Mouse (Mus musculus) heart, embryonic 11.5 days (tissue): ENCODE data around the gene Mindy1. TPM values are rescaled to one million over a fixed set of nuclear protein-coding genes. Genes with fewer than 3 reads are reported as not detected.

ENCODE experiments used
- ATAC-seq: fragments of 200-750 bp; cut with Nextera tagmentation; replicated peaks from 2 replicates; pipeline ENCODE4 v1.8.0; 2017; ENCODE audit warnings: moderate library complexity; ENCODE audit not compliant: insufficient number of reproducible peaks, low FRiP score, low TSS enrichment
- H3K27ac ChIP-seq: fragments of 300-500 bp; sonication (generic); 2 replicates; pipeline ENCODE4 v1.5.1; 2014; ENCODE audit warnings: mild to moderate bottlenecking, low read depth, low read length
- H3K27me3 ChIP-seq: fragments of 300-500 bp; sonication (generic); 2 replicates; pipeline ENCODE4 v1.6.1; 2014; ENCODE audit warnings: mild to moderate bottlenecking, low read length, mixed read lengths; ENCODE audit not compliant: control insufficient read depth, insufficient read depth
- H3K36me3 ChIP-seq: fragments of 300-500 bp; sonication (generic); 2 replicates; pipeline ENCODE4 v1.6.1; 2014; ENCODE audit warnings: mild to moderate bottlenecking, low read length, moderate library complexity, mixed read lengths; ENCODE audit not compliant: control insufficient read depth, insufficient read depth
- H3K4me1 ChIP-seq: fragments of 300-500 bp; sonication (generic); 2 replicates; pipeline ENCODE4 v1.6.1; 2014; ENCODE audit warnings: low read length; ENCODE audit not compliant: control insufficient read depth, insufficient read depth
- H3K4me2 ChIP-seq: fragments of 300-500 bp; sonication (generic); 2 replicates; pipeline ENCODE4 v1.6.1; 2014; ENCODE audit warnings: mild to moderate bottlenecking, moderate library complexity
- H3K4me3 ChIP-seq: fragments of 300-500 bp; sonication (generic); 2 replicates; pipeline ENCODE4 v1.5.1; 2014; ENCODE audit warnings: low read depth, low read length
- H3K9ac ChIP-seq: fragments of 300-500 bp; sonication (generic); 2 replicates; pipeline ENCODE4 v1.6.1; 2014; ENCODE audit warnings: mild to moderate bottlenecking, low read depth, low read length, moderate library complexity
- H3K9me3 ChIP-seq: fragments of 300-500 bp; sonication (generic); replicated peaks from 2 replicates; pipeline ENCODE4 v1.6.1; 2016; ENCODE audit warnings: low read length; ENCODE audit not compliant: control insufficient read depth
- WGBS: fragments of 180-500 bp; shearing (Covaris S2); extraction: QIAGEN DNeasy Blood & Tissue Kit; methylation state at CpG from one replicate; pipeline ENCODE4 v1.1.7; 2014; ENCODE audit not compliant: insufficient replicate concordance; 5-methylcytosine and 5-hydroxymethylcytosine counted together
- polyA plus RNA-seq: library from polyadenylated mRNA; unstranded; fragments of >200 nt; fragmentation: Nextera tagmentation; extraction: Ambion mirVana; gene quantifications from 2 replicates; pipeline ENCODE4 v1.2.1, GENCODE M21; 2014

Gene Mindy1
- polyA plus RNA-seq, 1 experiment from 2014 or later = 24.3 TPM

GRCm38 (mm10) chr3:95315844-95316550, 34.9 kb downstream of the Mindy1 start:
- H3K9ac ChIP-seq = peak overlapping the region; percentile 99
- H3K9me3 ChIP-seq = no peaks in the 10 kb centered on the region
- H3K4me3 ChIP-seq = peak overlapping the region; percentile 91
- 6% methylated on average over 9 of the region's 9 CpGs for WGBS
- H3K36me3 ChIP-seq = peaks cover 7% of the 10 kb centered on the region
- H3K27me3 ChIP-seq = no peaks in the 10 kb centered on the region
- ATAC-seq = no peak; the same call in 1 of the 2 replicates
- H3K27ac ChIP-seq = peak overlapping the region; percentile 96
- H3K4me1 ChIP-seq = peaks cover 45% of the 10 kb centered on the region
- H3K4me2 ChIP-seq = peak overlapping the region; percentile 94

GRCm38 (mm10) chr3:95317414-95318080, 36.4 kb downstream of the Mindy1 start:
- 15% methylated on average over 12 of the region's 12 CpGs for WGBS
- H3K4me1 ChIP-seq = peaks cover 44% of the 10 kb centered on the region
- H3K27ac ChIP-seq = peak overlapping the region; percentile 65
- H3K27me3 ChIP-seq = no peaks in the 10 kb centered on the region
- peak overlapping the region; percentile 58 for H3K4me2 ChIP-seq
- no peaks in the 10 kb centered on the region for H3K9me3 ChIP-seq
- H3K36me3 ChIP-seq = peaks cover 22% of the 10 kb centered on the region
- no peak for ATAC-seq
- peak overlapping the region; percentile 6; the same call in 1 of the 2 replicates for H3K4me3 ChIP-seq
- no peak overlapping the region for H3K9ac ChIP-seq

- Histone ChIP-seq H3K4me3 (no peak overlapping the region), H3K4me2 (peak overlapping the region; percentile 40), H3K27ac (peak overlapping the region; percentile 65), H3K36me3 (peaks cover 29% of the 10 kb centered on the region), H3K27me3 (no peaks in the 10 kb centered on the region), H3K9ac (peak overlapping the region; percentile 1; the same call in 1 of the 2 replicates), H3K4me1 (peaks cover 40% of the 10 kb centered on the region), H3K9me3 (no peaks in the 10 kb centered on the region)
- ATAC-seq = no peak
- 23% methylated on average over 6 of the region's 6 CpGs for WGBS
These were observed 37.4 kb downstream of the Mindy1 start for GRCm38 (mm10) chr3:95318548-95318947.

- Histone ChIP-seq H3K9ac (peak overlapping the region; percentile 1; the same call in 1 of the 2 replicates), H3K4me3 (no peak overlapping the region), H3K36me3 (peaks cover 35% of the 10 kb centered on the region), H3K27ac (peak overlapping the region; percentile 65), H3K4me1 (peaks cover 37% of the 10 kb centered on the region), H3K4me2 (peak overlapping the region; percentile 40), H3K9me3 (no peaks in the 10 kb centered on the region), H3K27me3 (no peaks in the 10 kb centered on the region)
- no peak for ATAC-seq
- 53% methylated on average over 2 of the region's 2 CpGs for WGBS
These were observed 38.0 kb downstream of the Mindy1 start for GRCm38 (mm10) chr3:95319110-95319509.

- 72% methylated on average over 12 of the region's 12 CpGs for WGBS
- no peak for ATAC-seq
- H3K27ac ChIP-seq = no peak overlapping the region
- H3K4me1 ChIP-seq = peaks cover 35% of the 10 kb centered on the region
- no peaks in the 10 kb centered on the region for H3K27me3 ChIP-seq
- H3K4me2 ChIP-seq = no peak overlapping the region
- peaks cover 43% of the 10 kb centered on the region for H3K36me3 ChIP-seq
- no peak overlapping the region for H3K4me3 ChIP-seq
- H3K9me3 ChIP-seq = no peaks in the 10 kb centered on the region
- H3K9ac ChIP-seq = no peak overlapping the region
These were observed 38.8 kb downstream of the Mindy1 start for GRCm38 (mm10) chr3:95319701-95320625.

- Histone ChIP-seq H3K4me2 (no peak overlapping the region), H3K9ac (no peak overlapping the region), H3K27me3 (no peaks in the 10 kb centered on the region), H3K4me3 (no peak overlapping the region), H3K9me3 (no peaks in the 10 kb centered on the region), H3K36me3 (peaks cover 58% of the 10 kb centered on the region), H3K4me1 (peaks cover 15% of the 10 kb centered on the region), H3K27ac (no peak overlapping the region)
- WGBS = 91% methylated on average over 3 of the region's 3 CpGs
- ATAC-seq = no peak
These were observed 42.3 kb downstream of the Mindy1 start for GRCm38 (mm10) chr3:95323429-95323828.

- H3K27me3 ChIP-seq = no peaks in the 10 kb centered on the region
- no peak overlapping the region for H3K27ac ChIP-seq
- no peak overlapping the region for H3K9ac ChIP-seq
- 88% methylated on average over 6 of the region's 6 CpGs for WGBS
- no peaks in the 10 kb centered on the region for H3K9me3 ChIP-seq
- no peak overlapping the region for H3K4me2 ChIP-seq
- no peak for ATAC-seq
- H3K4me1 ChIP-seq = 0 out of 2 replicates have a peak, but pooled peaks cover 5% of the 10 kb centered on the region
- H3K4me3 ChIP-seq = no peak overlapping the region
- H3K36me3 ChIP-seq = peaks cover 58% of the 10 kb centered on the region
These were observed 43.5 kb downstream of the Mindy1 start for GRCm38 (mm10) chr3:95324454-95325144.
